Mouse (Mus musculus) forebrain, embryonic 11.5 days (tissue): ENCODE measurements around the gene Smarca2. TPM values are rescaled to one million over a fixed set of nuclear protein-coding genes. Genes with fewer than 3 reads are reported as not detected.

Experiments used
- ATAC-seq: fragments of 200-750 bp; cut with Nextera tagmentation; replicated peaks from 2 replicates; pipeline ENCODE4 v1.8.0; 2017; ENCODE audit warnings: moderate TSS enrichment; ENCODE audit not compliant: low FRiP score
- DNase-seq: peaks from one replicate; pipeline ENCODE4 v3.0.0-alpha.2; 2017; ENCODE audit warnings: low spot score
- H3K27ac ChIP-seq: fragments of 300-500 bp; sonication (generic); 2 replicates; pipeline ENCODE4 v1.5.1; 2014; ENCODE audit warnings: low read depth, low read length
- H3K27me3 ChIP-seq: fragments of 300-500 bp; sonication (generic); 2 replicates; pipeline ENCODE4 v1.6.1; 2014; ENCODE audit warnings: mild to moderate bottlenecking, low read length, mixed read lengths; ENCODE audit not compliant: control insufficient read depth, insufficient read depth
- H3K36me3 ChIP-seq: fragments of 300-500 bp; sonication (generic); 2 replicates; pipeline ENCODE4 v1.6.1; 2014; ENCODE audit warnings: mild to moderate bottlenecking, low read length, moderate library complexity, mixed read lengths; ENCODE audit not compliant: control insufficient read depth, insufficient read depth
- H3K4me1 ChIP-seq: fragments of 300-500 bp; sonication (generic); replicated peaks from 2 replicates; pipeline ENCODE4 v1.6.1; 2014; ENCODE audit warnings: low read length, mixed read lengths; ENCODE audit not compliant: control insufficient read depth, insufficient read depth
- H3K4me2 ChIP-seq: fragments of 300-500 bp; sonication (generic); 2 replicates; pipeline ENCODE4 v1.6.1; 2014; ENCODE audit warnings: low read depth, mild to moderate bottlenecking, low read length, moderate library complexity, mixed read lengths; ENCODE audit not compliant: severe bottlenecking
- H3K4me3 ChIP-seq: fragments of 300-500 bp; sonication (generic); 2 replicates; pipeline ENCODE4 v1.5.1; 2014; ENCODE audit warnings: low read depth, low read length
- H3K9ac ChIP-seq: fragments of 300-500 bp; sonication (generic); 2 replicates; pipeline ENCODE4 v1.6.1; 2014; ENCODE audit warnings: low read length
- H3K9me3 ChIP-seq: fragments of 300-500 bp; sonication (generic); 2 replicates; pipeline ENCODE4 v1.6.1; 2016; ENCODE audit warnings: low read length, mixed read lengths; ENCODE audit not compliant: control insufficient read depth
- WGBS: fragments of 180-500 bp; shearing (Covaris S2); extraction: QIAGEN DNeasy Blood & Tissue Kit; methylation state at CpG from one replicate; pipeline ENCODE4 v1.1.7; 2014; 5-methylcytosine and 5-hydroxymethylcytosine counted together
- polyA plus RNA-seq: library from polyadenylated mRNA; unstranded; fragments of >200 nt; fragmentation: Nextera tagmentation; extraction: Ambion mirVana; gene quantifications from 2 replicates; pipeline ENCODE4 v1.2.1, GENCODE M21; 2014

Gene Smarca2
- polyA plus RNA-seq, 1 experiment from 2014 or later: 45.4 TPM

DNA sequence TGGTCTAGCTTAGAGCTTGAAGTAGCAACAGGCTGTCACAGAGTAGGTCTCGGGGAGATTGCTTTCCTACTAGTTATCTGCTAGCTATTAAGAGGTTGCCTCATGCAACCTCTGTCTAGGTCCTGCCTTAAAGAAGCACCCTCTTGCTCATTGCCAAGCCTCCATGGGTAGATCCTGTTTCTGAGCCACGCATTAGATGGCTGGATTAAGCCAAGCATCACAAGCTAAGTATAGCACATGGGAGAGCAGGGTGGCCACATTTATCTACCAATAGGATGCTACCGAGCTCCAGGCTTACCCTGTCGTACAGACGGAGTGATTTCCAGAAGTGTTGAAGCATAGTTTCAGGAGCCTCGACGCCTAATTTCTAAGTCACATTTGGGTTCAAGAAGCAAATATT lies 114.3 kb downstream of the Smarca2 start:
- ATAC-seq (no peak), DNase-seq (no peak)
- no peak overlapping the region for H3K4me2 ChIP-seq
- no peaks in the 10 kb centered on the region for H3K9me3 ChIP-seq
- H3K4me3 ChIP-seq: no peak overlapping the region
- no peak overlapping the region for H3K9ac ChIP-seq
- no peak overlapping the region for H3K27ac ChIP-seq
- H3K27me3 ChIP-seq: no peaks in the 10 kb centered on the region
- H3K36me3 ChIP-seq: no peaks in the 10 kb centered on the region
- 91% methylated on average over 7 of the region's 7 CpGs for WGBS
- H3K4me1 ChIP-seq: no peaks in the 10 kb centered on the region; the same call in 1 of the 2 replicates

DNA sequence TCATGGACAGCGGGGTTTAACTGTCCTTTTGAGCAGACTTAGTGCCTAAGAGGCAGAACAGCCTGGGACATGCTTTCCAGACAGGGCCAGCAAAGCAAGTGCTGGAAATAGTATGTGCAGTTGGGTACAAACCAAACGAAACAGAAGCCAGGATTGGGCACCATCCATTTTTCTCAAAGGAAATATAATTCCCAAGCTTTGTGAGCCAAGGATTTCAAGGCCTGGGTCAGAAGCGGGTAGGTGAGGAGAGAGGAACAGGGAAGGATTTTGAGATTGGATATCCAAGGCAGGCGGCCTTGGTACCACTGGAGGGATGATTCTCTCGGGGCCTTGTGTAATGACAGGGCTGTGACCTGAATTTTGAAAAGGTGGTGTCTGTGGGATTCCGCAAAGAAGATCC lies 116.9 kb downstream of the Smarca2 start:
- H3K4me1 ChIP-seq: no peaks in the 10 kb centered on the region; the same call in 1 of the 2 replicates
- ATAC-seq (no peak), DNase-seq (no peak)
- no peaks in the 10 kb centered on the region for H3K27me3 ChIP-seq
- no peak overlapping the region for H3K9ac ChIP-seq
- no peak overlapping the region for H3K4me2 ChIP-seq
- no peak overlapping the region for H3K27ac ChIP-seq
- no peak overlapping the region for H3K4me3 ChIP-seq
- H3K36me3 ChIP-seq: no peaks in the 10 kb centered on the region
- no peaks in the 10 kb centered on the region for H3K9me3 ChIP-seq
- 91% methylated on average over 6 of the region's 6 CpGs for WGBS

DNA sequence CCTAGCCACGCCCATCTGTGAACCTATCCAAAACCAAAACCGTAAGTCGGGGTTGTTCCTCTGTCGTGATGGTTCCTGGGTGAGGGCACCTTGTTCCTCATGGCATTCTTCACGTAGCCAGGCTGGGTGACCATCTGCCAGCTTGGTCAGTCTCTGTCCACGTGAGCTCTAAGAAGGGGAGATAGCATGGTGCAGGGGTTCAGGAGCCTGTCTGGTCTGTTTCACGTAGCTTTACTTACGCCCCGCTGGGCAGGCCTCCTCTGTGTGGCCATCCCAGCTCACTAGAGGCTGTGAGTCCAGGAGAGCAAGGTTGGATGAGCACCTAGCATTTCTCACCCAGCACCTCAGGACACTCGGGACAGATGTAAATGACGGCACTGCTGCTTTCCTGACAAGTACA lies 119.0 kb downstream of the Smarca2 start:
- Histone ChIP-seq H3K36me3 (no peaks in the 10 kb centered on the region), H3K4me3 (no peak overlapping the region), H3K9ac (no peak overlapping the region), H3K27me3 (no peaks in the 10 kb centered on the region), H3K27ac (no peak overlapping the region), H3K4me1 (no peaks in the 10 kb centered on the region), H3K4me2 (no peak overlapping the region), H3K9me3 (no peaks in the 10 kb centered on the region)
- DNase-seq (no peak), ATAC-seq (no peak)
- 86% methylated on average over 11 of the region's 11 CpGs for WGBS

DNA sequence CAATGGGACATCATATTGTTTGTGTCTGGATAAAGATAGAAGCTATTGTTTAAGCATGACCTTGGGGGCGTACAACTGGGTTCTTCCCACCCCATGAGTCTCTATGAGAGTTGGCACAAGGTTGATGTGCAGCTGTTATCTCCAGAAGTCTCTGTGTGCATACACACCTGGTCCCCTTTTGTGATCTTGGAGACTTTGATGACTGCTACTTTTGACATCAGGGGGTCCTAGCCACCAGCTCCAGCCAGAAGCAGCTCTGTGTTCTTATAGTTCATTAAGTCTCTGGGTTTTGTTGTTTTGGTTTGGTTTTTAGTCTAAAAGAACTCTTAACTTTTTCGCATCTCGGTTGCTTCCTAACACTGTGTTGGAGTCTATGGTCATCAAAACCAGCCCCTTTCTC lies 119.8 kb downstream of the Smarca2 start:
- no peak overlapping the region for H3K27ac ChIP-seq

DNA sequence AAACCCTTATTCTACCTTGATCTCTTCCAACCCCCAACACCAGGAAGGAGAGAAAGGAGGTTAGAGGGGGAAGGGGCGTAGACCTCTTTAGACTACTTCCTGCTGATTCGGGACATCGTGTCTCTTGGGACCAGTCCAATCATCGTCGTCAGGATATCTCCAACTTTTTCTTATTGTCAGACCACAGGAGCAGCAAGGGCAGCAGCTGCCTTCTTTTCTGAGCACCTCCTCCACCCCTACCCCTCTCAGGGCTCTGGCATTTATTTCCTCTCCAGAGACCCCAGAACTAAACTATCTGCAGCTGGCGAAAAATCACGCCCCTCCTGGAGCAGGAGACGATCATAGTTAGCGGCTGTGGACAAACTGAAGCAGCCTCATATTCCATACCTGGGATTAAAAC lies 122.9 kb downstream of the Smarca2 start:
- DNase-seq (no peak), ATAC-seq (no peak)
- WGBS: 85% methylated on average over 9 of the region's 9 CpGs
- Histone ChIP-seq H3K36me3 (no peaks in the 10 kb centered on the region), H3K9me3 (no peaks in the 10 kb centered on the region), H3K4me1 (no peaks in the 10 kb centered on the region), H3K9ac (no peak overlapping the region), H3K27me3 (no peaks in the 10 kb centered on the region), H3K4me3 (no peak overlapping the region), H3K4me2 (no peak overlapping the region), H3K27ac (no peak overlapping the region)

More for the DNA sequence above, 119.8 kb downstream of the Smarca2 start:
- no peaks in the 10 kb centered on the region for H3K27me3 ChIP-seq
- H3K4me2 ChIP-seq: no peak overlapping the region
- WGBS: 90% methylated on average over 3 of the region's 3 CpGs
- H3K9me3 ChIP-seq: no peaks in the 10 kb centered on the region
- ATAC-seq: no peak
- H3K9ac ChIP-seq: no peak overlapping the region
- H3K4me1 ChIP-seq: no peaks in the 10 kb centered on the region
- DNase-seq: no peak
- H3K4me3 ChIP-seq: no peak overlapping the region
- no peaks in the 10 kb centered on the region for H3K36me3 ChIP-seq

DNA sequence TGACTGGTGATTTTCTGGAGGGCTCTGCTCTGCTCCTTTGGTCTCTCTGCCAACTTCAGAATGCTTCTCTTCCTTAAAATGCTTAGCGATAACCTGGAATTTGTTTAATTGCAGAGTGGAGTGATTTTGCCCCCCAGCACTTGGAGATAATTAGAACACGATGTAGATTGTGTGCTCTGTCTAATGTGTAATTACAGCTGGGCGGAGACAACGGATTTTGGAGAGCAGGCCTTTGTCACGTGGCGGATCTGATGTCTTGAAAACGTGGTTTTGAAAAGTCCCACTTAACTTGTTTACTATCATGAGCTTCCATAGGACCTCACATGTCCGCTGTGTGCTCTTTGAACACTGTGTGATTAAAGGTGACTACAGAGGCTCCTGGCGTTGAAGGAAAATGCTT lies 125.6 kb downstream of the Smarca2 start:
- Histone ChIP-seq H3K4me3 (no peak overlapping the region), H3K4me2 (no peak overlapping the region), H3K36me3 (no peaks in the 10 kb centered on the region), H3K9ac (no peak overlapping the region), H3K4me1 (0 out of 2 replicates have a peak, but pooled peaks cover 2% of the 10 kb centered on the region), H3K9me3 (no peaks in the 10 kb centered on the region), H3K27ac (no peak overlapping the region), H3K27me3 (no peaks in the 10 kb centered on the region)
- WGBS: 54% methylated on average over 9 of the region's 9 CpGs
- DNase-seq: no peak
- ATAC-seq: no peak

DNA sequence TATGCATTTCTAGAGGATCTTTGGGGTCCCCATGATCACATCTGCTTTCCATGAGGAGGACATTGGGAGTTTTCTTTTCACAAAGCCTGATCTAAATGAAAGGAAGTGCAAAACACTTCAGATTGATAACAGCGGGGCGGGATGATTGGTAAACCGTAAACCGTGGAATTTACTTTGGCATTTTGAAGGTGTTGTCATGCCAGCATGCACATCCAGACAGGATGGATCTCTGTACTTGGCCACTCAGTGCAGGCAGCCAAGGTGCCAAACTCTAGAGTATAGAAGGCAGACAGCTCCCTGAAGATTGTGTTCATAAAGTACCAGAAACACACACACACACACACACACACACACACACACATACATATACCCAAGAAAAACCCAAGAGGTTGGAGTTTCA lies 126.3 kb downstream of the Smarca2 start:
- H3K27me3 ChIP-seq: no peaks in the 10 kb centered on the region
- no peak for DNase-seq
- H3K27ac ChIP-seq: no peak overlapping the region
- no peak overlapping the region for H3K4me2 ChIP-seq
- H3K4me3 ChIP-seq: no peak overlapping the region
- H3K9me3 ChIP-seq: no peaks in the 10 kb centered on the region
- H3K9ac ChIP-seq: no peak overlapping the region
- ATAC-seq: no peak
- H3K4me1 ChIP-seq: 0 out of 2 replicates have a peak, but pooled peaks cover 2% of the 10 kb centered on the region
- no peaks in the 10 kb centered on the region for H3K36me3 ChIP-seq
- WGBS: 88% methylated on average over 4 of the region's 4 CpGs

DNA sequence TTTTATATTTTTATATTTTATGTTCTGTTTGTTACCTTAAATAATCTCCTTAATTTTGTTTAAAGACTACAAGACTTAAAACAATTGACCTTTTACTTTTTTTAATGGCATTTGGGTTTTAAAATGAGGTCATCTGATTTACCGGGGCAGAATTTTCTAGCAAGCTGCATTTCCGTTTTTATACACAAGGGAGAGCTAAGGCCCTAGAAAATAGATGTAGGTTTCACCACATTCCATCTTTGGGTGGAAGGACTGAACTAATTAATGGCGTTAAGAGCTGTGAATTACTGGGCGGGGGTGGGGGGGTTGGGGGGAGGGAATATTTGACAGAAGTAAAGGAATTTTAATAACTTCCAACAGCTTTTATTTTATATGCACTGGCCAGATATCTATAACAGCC lies 127.0 kb downstream of the Smarca2 start:
- Histone ChIP-seq H3K27ac (no peak overlapping the region), H3K4me2 (no peak overlapping the region), H3K9me3 (no peaks in the 10 kb centered on the region), H3K4me1 (0 out of 2 replicates have a peak, but pooled peaks cover 2% of the 10 kb centered on the region), H3K36me3 (no peaks in the 10 kb centered on the region), H3K9ac (no peak overlapping the region), H3K27me3 (no peaks in the 10 kb centered on the region), H3K4me3 (no peak overlapping the region)
- 7% methylated on average over 4 of the region's 4 CpGs for WGBS
- DNase-seq: no peak
- ATAC-seq: peak; percentile 30; the same call in 1 of the 2 replicates

DNA sequence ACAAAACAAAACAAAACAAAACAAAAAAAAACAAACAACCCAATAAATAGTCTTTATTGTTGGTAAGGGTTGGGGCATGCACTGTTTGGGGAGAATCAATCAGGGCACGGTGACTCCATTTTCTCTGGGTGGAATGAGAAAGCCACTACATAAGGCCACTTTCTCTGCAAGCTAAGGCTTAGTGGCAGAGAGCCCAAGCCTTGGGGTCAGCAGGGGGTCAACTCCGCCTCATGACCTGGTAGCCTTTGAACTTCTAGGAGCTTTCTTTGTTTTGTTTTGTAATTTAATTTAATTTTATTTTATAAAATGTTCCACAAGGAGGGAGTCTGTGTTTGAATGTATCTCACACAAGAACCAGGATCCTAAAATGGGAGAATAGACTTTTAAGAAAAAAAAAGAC lies 128.2 kb downstream of the Smarca2 start:
- 38% methylated on average over 2 of the region's 2 CpGs for WGBS
- no peaks in the 10 kb centered on the region for H3K36me3 ChIP-seq
- no peaks in the 10 kb centered on the region for H3K27me3 ChIP-seq
- no peak overlapping the region for H3K4me2 ChIP-seq
- no peak overlapping the region for H3K4me3 ChIP-seq
- no peak for DNase-seq
- H3K27ac ChIP-seq: no peak overlapping the region
- ATAC-seq: no peak
- H3K4me1 ChIP-seq: 0 out of 2 replicates have a peak, but pooled peaks cover 2% of the 10 kb centered on the region
- no peak overlapping the region for H3K9ac ChIP-seq
- no peaks in the 10 kb centered on the region for H3K9me3 ChIP-seq
